Mouse (Mus musculus): ENCODE data around the gene Fbxw8. TPM values are rescaled to one million over a fixed set of nuclear protein-coding genes. Genes with fewer than 3 reads are reported as not detected.
A peak's percentile ranks its signal among the peaks of the same experiment; 100 is the strongest.

Fbxw8 gene
- polyA plus RNA-seq (2016; fragmentation: Nextera tagmentation; extraction: Ambion mirVana), result 35.0 and 36.8 TPM in 2 replicates

GRCm38 (mm10) chr5:118154839-118155564 lies at the start of gene Fbxw8:
Gene Fbxw8, minus strand, starts transcription at chr5:118155464.
- Histone ChIP-seq H3K27me3 (ENCODE audit: insufficient read depth, poor library complexity, severe bottlenecking) (no peaks in the 10 kb centered on the region), H3K27ac (peak within 1 kb of the TSS; percentile 92), H3K9me3 (no peaks in the 10 kb centered on the region), H3K36me3 (peaks cover 36% of the 10 kb centered on the region), H3K4me3 (peak within 1 kb of the TSS; percentile 76), H3K4me1 (replicated peaks) (peaks cover 20% of the 10 kb centered on the region)
- DNase-seq (ENCODE audit: low spot score), result peak; percentile 90
- WGBS, result 1% methylated on average over 65 of the region's 67 CpGs

DNA sequence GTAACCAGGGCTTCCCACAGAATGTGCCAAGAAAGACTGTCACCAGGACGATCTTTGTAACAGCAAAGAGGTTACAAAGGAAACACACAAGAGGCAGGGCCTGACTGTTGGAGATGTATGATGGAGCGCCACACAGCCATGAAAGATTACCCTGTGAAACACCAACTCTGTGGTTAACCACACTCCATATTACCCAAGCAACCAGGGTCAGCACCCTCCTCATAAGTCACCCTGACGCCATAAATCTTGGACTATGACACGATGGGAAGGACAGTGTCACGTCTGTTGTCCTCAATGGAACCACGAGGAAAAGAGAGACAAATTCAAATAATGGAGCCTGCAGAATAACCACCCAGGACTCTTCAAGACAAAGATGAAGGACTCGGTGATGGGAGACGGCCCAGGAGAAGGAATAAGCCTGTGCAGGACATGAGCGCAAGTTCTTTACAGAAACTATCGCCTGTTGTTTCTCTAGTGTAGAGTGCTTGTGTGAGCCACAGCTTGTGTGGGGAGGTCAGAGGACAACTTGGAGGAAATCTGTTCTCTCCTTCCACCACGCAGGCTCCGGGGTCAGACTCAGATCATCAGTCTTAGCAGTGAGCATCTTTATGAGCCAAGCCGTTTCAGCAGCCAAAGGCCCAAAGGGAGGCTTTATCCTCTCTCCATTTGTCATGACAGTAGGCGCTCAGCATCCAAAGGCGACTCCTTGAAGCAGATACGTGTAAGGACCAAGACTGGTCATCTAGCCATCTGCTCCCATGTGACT lies 49.6 kb upstream of the Fbxw8 start:
- no peak for DNase-seq (ENCODE audit: low spot score)
- no peak overlapping the region for H3K4me3 ChIP-seq
- H3K36me3 ChIP-seq, result peaks cover 12% of the 10 kb centered on the region
- H3K4me1 ChIP-seq (replicated peaks), result peaks cover 59% of the 10 kb centered on the region
- peak overlapping the region; percentile 23; the same call in 1 of the 2 replicates for H3K27ac ChIP-seq
- no peaks in the 10 kb centered on the region for H3K9me3 ChIP-seq
- H3K27me3 ChIP-seq (ENCODE audit: insufficient read depth, poor library complexity, severe bottlenecking), result 0 out of 2 replicates have a peak, but pooled peaks cover 7% of the 10 kb centered on the region
- 83% methylated on average over 16 of the region's 16 CpGs for WGBS

- 62% methylated on average over 5 of the region's 5 CpGs for WGBS
- Histone ChIP-seq H3K4me1 (replicated peaks) (peaks cover 34% of the 10 kb centered on the region), H3K9me3 (no peaks in the 10 kb centered on the region), H3K27ac (no peak overlapping the region), H3K4me3 (no peak overlapping the region), H3K36me3 (peaks cover 12% of the 10 kb centered on the region), H3K27me3 (ENCODE audit: insufficient read depth, poor library complexity, severe bottlenecking) (0 out of 2 replicates have a peak, but pooled peaks cover under 1% of the 10 kb centered on the region)
- no peak for DNase-seq (ENCODE audit: low spot score)
Measured at GRCm38 (mm10) chr5:118199670-118200069, 44.4 kb upstream of the Fbxw8 start.

GRCm38 (mm10) chr5:118197421-118197820 lies 42.2 kb upstream of the Fbxw8 start:
- Histone ChIP-seq H3K9me3 (no peaks in the 10 kb centered on the region), H3K27ac (no peak overlapping the region), H3K27me3 (ENCODE audit: insufficient read depth, poor library complexity, severe bottlenecking) (peaks cover 14% of the 10 kb centered on the region), H3K36me3 (peaks cover 17% of the 10 kb centered on the region), H3K4me3 (no peak overlapping the region), H3K4me1 (replicated peaks) (peaks cover 37% of the 10 kb centered on the region)
- 78% methylated on average over 13 of the region's 13 CpGs for WGBS
- no peak for DNase-seq (ENCODE audit: low spot score)

GRCm38 (mm10) chr5:118192221-118192620 lies 37.0 kb upstream of the Fbxw8 start:
- no peaks in the 10 kb centered on the region for H3K9me3 ChIP-seq
- peaks cover 40% of the 10 kb centered on the region for H3K4me1 ChIP-seq (replicated peaks)
- peak overlapping the region; percentile 72; the same call in 1 of the 2 replicates for H3K27ac ChIP-seq
- H3K27me3 ChIP-seq (ENCODE audit: insufficient read depth, poor library complexity, severe bottlenecking), result peaks cover 35% of the 10 kb centered on the region
- 0 out of 2 replicates have a peak, but pooled peaks cover 5% of the 10 kb centered on the region for H3K36me3 ChIP-seq
- 21% methylated on average over 18 of the region's 18 CpGs for WGBS
- DNase-seq (ENCODE audit: low spot score), result no peak
- peak overlapping the region; percentile 4; the same call in 1 of the 2 replicates for H3K4me3 ChIP-seq

DNA sequence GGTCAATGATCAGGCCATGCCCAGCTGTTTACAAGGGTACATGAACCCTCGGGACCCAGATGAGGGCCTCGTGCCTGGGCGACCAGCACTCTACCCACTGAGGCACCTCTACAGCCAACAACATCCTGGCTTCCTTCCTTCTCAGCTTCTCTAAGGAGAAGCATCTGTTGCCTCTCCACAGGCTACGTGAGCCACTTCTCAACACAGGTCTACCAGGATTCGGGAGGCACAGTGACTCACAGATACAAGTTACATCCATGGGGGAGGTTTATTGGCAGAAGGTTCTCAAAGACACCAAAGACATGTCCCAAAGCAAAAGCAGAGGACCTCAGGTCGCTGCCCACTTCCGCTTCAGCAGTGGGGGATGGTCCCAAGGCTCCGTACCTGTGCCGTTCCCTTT lies 35.2 kb upstream of the Fbxw8 start:
- H3K27me3 ChIP-seq (ENCODE audit: insufficient read depth, poor library complexity, severe bottlenecking), result peaks cover 35% of the 10 kb centered on the region
- DNase-seq (ENCODE audit: low spot score), result no peak
- 81% methylated on average over 9 of the region's 9 CpGs for WGBS

GRCm38 (mm10) chr5:118188356-118188755 lies 33.1 kb upstream of the Fbxw8 start:
- no peak overlapping the region for H3K27ac ChIP-seq
- peak; percentile 15 for DNase-seq (ENCODE audit: low spot score)
- peaks cover 31% of the 10 kb centered on the region for H3K27me3 ChIP-seq (ENCODE audit: insufficient read depth, poor library complexity, severe bottlenecking)
- WGBS, result 61% methylated on average over 6 of the region's 6 CpGs
- 0 out of 2 replicates have a peak, but pooled peaks cover 3% of the 10 kb centered on the region for H3K36me3 ChIP-seq
- H3K9me3 ChIP-seq, result no peaks in the 10 kb centered on the region
- H3K4me3 ChIP-seq, result no peak overlapping the region
- H3K4me1 ChIP-seq (replicated peaks), result peaks cover 35% of the 10 kb centered on the region

More for the DNA sequence above, 35.2 kb upstream of the Fbxw8 start:
- H3K4me1 ChIP-seq (replicated peaks), result peaks cover 45% of the 10 kb centered on the region
- no peak overlapping the region for H3K27ac ChIP-seq
- H3K36me3 ChIP-seq, result 0 out of 2 replicates have a peak, but pooled peaks cover 5% of the 10 kb centered on the region
- no peaks in the 10 kb centered on the region for H3K9me3 ChIP-seq
- no peak overlapping the region for H3K4me3 ChIP-seq

GRCm38 (mm10) chr5:118186903-118187633 lies 31.8 kb upstream of the Fbxw8 start:
- peaks cover 18% of the 10 kb centered on the region for H3K27me3 ChIP-seq (ENCODE audit: insufficient read depth, poor library complexity, severe bottlenecking)
- H3K27ac ChIP-seq, result no peak overlapping the region
- peaks cover 22% of the 10 kb centered on the region for H3K4me1 ChIP-seq (replicated peaks)
- no peak for DNase-seq (ENCODE audit: low spot score)
- H3K4me3 ChIP-seq, result no peak overlapping the region
- H3K36me3 ChIP-seq, result no peaks in the 10 kb centered on the region
- WGBS, result 74% methylated on average over 9 of the region's 9 CpGs
- H3K9me3 ChIP-seq, result no peaks in the 10 kb centered on the region

GRCm38 (mm10) chr5:118177640-118178039 lies 22.4 kb upstream of the Fbxw8 start:
- peaks cover 39% of the 10 kb centered on the region for H3K27me3 ChIP-seq (ENCODE audit: insufficient read depth, poor library complexity, severe bottlenecking)
- H3K27ac ChIP-seq, result no peak overlapping the region
- H3K9me3 ChIP-seq, result peaks cover 3% of the 10 kb centered on the region; the same call in 1 of the 2 replicates
- 81% methylated on average over 7 of the region's 7 CpGs for WGBS
- H3K36me3 ChIP-seq, result no peaks in the 10 kb centered on the region
- DNase-seq (ENCODE audit: low spot score), result no peak
- no peak overlapping the region for H3K4me3 ChIP-seq
- peaks cover 18% of the 10 kb centered on the region for H3K4me1 ChIP-seq (replicated peaks)

DNA sequence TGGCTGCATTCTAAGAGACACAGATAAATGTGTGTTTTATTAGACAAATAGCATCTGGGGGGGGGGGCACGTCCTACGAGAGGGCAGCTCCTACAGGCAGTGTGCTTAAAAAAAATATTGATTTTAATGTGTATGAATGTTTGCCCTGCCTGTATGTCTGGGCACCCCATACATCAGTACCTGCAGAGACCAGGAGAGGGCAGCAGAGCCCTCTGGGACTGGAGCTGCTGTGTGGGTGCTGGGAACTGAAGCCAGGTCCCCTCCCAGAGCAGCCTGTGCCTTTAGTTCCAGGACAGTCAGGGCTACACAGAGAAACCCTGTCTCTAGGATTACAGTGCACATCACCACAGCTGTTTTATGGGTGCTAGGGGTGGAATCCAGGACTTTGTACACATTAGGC lies 19.9 kb upstream of the Fbxw8 start:
- H3K27me3 ChIP-seq (ENCODE audit: insufficient read depth, poor library complexity, severe bottlenecking), result peaks cover 64% of the 10 kb centered on the region
- H3K4me3 ChIP-seq, result peak overlapping the region; percentile 49
- no peaks in the 10 kb centered on the region for H3K36me3 ChIP-seq
- H3K4me1 ChIP-seq (replicated peaks), result peaks cover 44% of the 10 kb centered on the region
- H3K27ac ChIP-seq, result peak overlapping the region; percentile 71; the same call in 1 of the 2 replicates
- no peak for DNase-seq (ENCODE audit: low spot score)
- WGBS, result 18% methylated on average over 2 of the region's 2 CpGs
- peaks cover 3% of the 10 kb centered on the region; the same call in 1 of the 2 replicates for H3K9me3 ChIP-seq

DNA sequence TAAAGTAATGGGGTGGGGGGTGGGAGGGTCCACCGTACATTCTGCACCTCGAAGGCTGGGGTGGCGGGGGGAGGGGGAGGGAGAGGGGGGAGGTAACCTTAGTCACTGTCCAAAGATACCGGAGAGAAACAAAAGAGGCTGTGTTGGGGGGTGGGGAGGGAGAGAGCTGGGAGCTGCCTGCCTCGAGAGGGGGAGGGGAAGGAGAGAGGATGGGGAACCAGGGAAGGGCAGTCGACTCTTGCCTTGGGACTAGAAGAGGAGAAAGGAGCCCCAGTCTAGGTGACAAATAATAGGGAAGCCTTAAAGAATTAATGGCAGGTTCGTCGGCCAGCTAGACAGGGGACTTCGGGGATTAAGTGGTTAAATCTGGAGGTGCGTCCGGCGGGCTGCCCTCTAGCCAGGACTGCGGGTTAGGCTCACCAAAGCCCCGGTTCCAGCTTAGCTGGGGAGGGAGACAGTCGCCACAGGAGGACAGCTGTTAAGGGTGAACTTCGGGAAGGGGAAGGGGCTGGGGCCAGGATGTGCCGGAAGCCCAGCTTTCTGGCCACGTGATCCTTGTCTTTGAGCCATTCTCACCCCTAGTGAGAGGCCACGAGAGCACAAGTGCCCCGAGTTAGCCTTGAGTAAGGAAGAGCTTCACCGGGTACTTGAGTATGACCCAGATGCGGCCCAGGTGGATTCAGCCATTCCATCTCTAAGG lies 19.2 kb upstream of the Fbxw8 start:
- peaks cover 3% of the 10 kb centered on the region; the same call in 1 of the 2 replicates for H3K9me3 ChIP-seq
- no peaks in the 10 kb centered on the region for H3K36me3 ChIP-seq
- H3K27ac ChIP-seq, result peak overlapping the region; percentile 71
- peaks cover 71% of the 10 kb centered on the region for H3K27me3 ChIP-seq (ENCODE audit: insufficient read depth, poor library complexity, severe bottlenecking)
- under 1% methylated on average over 22 of the region's 22 CpGs for WGBS
- H3K4me3 ChIP-seq, result peak overlapping the region; percentile 49
- DNase-seq (ENCODE audit: low spot score), result peak; percentile 49
- peaks cover 48% of the 10 kb centered on the region for H3K4me1 ChIP-seq (replicated peaks)

All from hindbrain, embryonic 10.5 days (tissue).